Mouse (Mus musculus) megakaryocyte, embryonic 14.5 days (primary cell): ENCODE measurements around the gene Asic5.

Experiments used
- FLI1 ChIP-seq: IDR thresholded peaks from 2 replicates; pipeline ENCODE4 v1.6.1; 2012; ENCODE audit warnings: low read length, inconsistent platforms, mixed read lengths
- GATA1 ChIP-seq: IDR thresholded peaks from 3 replicates; pipeline ENCODE4 v1.6.1; 2012; ENCODE audit warnings: mixed read lengths, low read length, inconsistent platforms, borderline replicate concordance

DNA sequence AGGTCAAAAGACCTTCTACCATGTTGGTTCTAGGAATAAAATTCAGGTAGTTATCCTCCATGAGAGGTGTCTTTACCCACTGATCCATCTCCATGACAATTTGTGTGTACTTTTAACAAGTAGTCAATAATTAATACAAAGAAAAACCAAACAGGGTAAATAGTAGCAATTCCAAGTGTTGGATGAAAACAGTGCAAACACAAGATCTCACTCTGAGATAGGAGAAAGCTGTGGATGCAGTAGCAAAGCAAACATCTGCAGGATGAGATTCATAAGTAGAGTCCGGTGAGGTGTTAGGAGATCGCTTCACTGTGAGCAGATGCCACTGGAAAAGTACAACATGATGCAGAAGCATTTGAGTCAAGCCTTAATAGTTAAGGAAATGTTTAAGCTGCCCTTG is 4.0 kb downstream of the Asic5 start:
- no peak for TF ChIP-seq GATA1
- TF ChIP-seq FLI1 = no peak
